Mouse (Mus musculus): ENCODE results near the gene Clock.

DNA sequence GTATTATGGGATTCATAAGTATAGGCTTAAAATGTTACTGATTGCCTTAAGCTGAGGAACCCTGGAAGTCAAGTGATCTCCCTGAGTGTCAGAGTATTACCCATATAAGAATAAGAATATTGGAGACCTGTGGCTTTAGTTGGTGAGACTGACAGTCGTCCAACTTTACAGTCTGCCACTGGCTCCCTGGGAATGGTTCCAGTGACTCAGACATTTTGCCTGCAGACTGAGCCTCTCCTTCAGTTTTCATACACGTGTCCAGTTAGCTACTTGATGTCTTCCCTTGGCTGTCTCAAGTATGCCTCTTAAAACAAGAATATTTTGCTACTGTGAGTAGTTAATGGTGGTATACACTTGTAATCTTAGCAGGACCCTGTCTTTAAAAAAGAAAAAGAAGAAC, 3.6 kb upstream of the Clock start:
- TF ChIP-seq CTCF (IDR thresholded peaks at IDR 0.05; ENCODE audit: insufficient read depth, low read length) (no peak), POLR2A (IDR thresholded peaks at IDR 0.05; ENCODE audit: borderline replicate concordance, extremely low read depth, low read depth, low read length) (no peak)
